Mouse (Mus musculus) brain, embryonic 14.5 days (tissue): ENCODE measurements at regions not wholly inside any gene's neighbourhood (a gene's known extent, or its start where the extent isn't known, plus 50 kb on each side); places are given as distances from the start of the nearest gene placed in this dataset.

Source experiments
- CTCF ChIP-seq: fragments of 200-500 bp; IDR thresholded peaks from 2 replicates; pipeline ENCODE4 v1.5.1; 2012; ENCODE audit warnings: inconsistent platforms, mild to moderate bottlenecking, moderate library complexity, borderline replicate concordance; ENCODE audit not compliant: insufficient read depth, insufficient read length; ENCODE audit errors: extremely low read depth
- POLR2A ChIP-seq: fragments of 200-500 bp; IDR thresholded peaks from 2 replicates; pipeline ENCODE4 v1.6.1; 2012; ENCODE audit warnings: mild to moderate bottlenecking, inconsistent platforms, borderline replicate concordance; ENCODE audit not compliant: poor library complexity, insufficient read depth, insufficient read length, severe bottlenecking; ENCODE audit errors: extremely low read depth

DNA sequence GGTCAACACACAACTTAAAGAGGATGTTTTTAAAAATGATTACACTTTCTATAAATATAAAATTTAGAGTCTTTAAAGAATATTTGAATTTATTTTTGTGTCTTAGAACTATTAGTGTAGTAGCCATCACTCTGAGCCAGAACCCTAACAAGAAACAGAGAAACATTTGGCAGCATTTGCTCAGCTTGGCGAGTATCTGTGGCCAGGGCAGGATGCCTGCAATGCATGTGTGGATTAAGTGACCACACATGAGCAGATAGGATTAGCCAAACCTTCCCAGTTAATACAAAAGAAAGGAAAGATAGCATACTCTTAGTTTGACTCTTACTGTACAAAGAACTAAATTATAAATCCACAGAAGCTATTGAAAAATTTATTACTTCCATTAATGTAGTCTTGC, 1304.1 kb upstream of the Rag2 start:
- TF ChIP-seq CTCF: no peak
- TF ChIP-seq POLR2A: no peak
